Mouse (Mus musculus) neural tube, embryonic 11.5 days (tissue): ENCODE measurements around the gene Zcchc17. TPM values are rescaled to one million over a fixed set of nuclear protein-coding genes. Genes with fewer than 3 reads are reported as not detected.
A peak's percentile ranks its signal among the peaks of the same experiment; 100 is the strongest.

ENCODE experiments used
- ATAC-seq: fragments of 200-750 bp; cut with Nextera tagmentation; 2 replicates; pipeline ENCODE4 v1.8.0; 2017; ENCODE audit warnings: moderate number of reproducible peaks, mild to moderate bottlenecking, moderate TSS enrichment, moderate library complexity; ENCODE audit not compliant: insufficient read depth, low FRiP score, low TSS enrichment
- DNase-seq: peaks from one replicate; pipeline ENCODE4 v3.0.0-alpha.2; 2015; ENCODE audit warnings: low spot score
- H3K27ac ChIP-seq: fragments of 300-500 bp; sonication (generic); 2 replicates; pipeline ENCODE4 v1.5.1; 2014; ENCODE audit warnings: low read depth, mild to moderate bottlenecking, low read length
- H3K27me3 ChIP-seq: fragments of 300-500 bp; sonication (generic); 2 replicates; pipeline ENCODE4 v1.6.1; 2014; ENCODE audit warnings: mild to moderate bottlenecking, low read length, mixed read lengths; ENCODE audit not compliant: control insufficient read depth, insufficient read depth
- H3K36me3 ChIP-seq: fragments of 300-500 bp; sonication (generic); 2 replicates; pipeline ENCODE4 v1.6.1; 2014; ENCODE audit warnings: mild to moderate bottlenecking, low read length, moderate library complexity, mixed read lengths; ENCODE audit not compliant: control insufficient read depth, insufficient read depth
- H3K4me1 ChIP-seq: fragments of 300-500 bp; sonication (generic); 2 replicates; pipeline ENCODE4 v1.6.1; 2014; ENCODE audit warnings: low read length, mixed read lengths; ENCODE audit not compliant: control insufficient read depth, insufficient read depth
- H3K4me2 ChIP-seq: fragments of 300-500 bp; sonication (generic); 2 replicates; pipeline ENCODE4 v1.6.1; 2014; ENCODE audit warnings: low read depth, mild to moderate bottlenecking, moderate library complexity
- H3K4me3 ChIP-seq: fragments of 300-500 bp; sonication (generic); 2 replicates; pipeline ENCODE4 v1.5.1; 2014; ENCODE audit warnings: low read depth, low read length
- H3K9ac ChIP-seq: fragments of 300-500 bp; sonication (generic); 2 replicates; pipeline ENCODE4 v1.6.1; 2014; ENCODE audit warnings: mild to moderate bottlenecking, low read length
- H3K9me3 ChIP-seq: fragments of 300-500 bp; sonication (generic); 2 replicates; pipeline ENCODE4 v1.6.1; 2016; ENCODE audit warnings: low read length; ENCODE audit not compliant: control insufficient read depth
- WGBS: fragments of 180-500 bp; shearing (Covaris S2); extraction: QIAGEN DNeasy Blood & Tissue Kit; methylation state at CpG from one replicate; pipeline ENCODE4 v1.1.7; 2014; 5-methylcytosine and 5-hydroxymethylcytosine counted together
- polyA plus RNA-seq: library from polyadenylated mRNA; unstranded; fragments of >200 nt; fragmentation: Nextera tagmentation; extraction: Ambion mirVana; gene quantifications from 2 replicates; pipeline ENCODE4 v1.2.1, GENCODE M21; 2014

Zcchc17 gene
- polyA plus RNA-seq, 1 experiment from 2014 or later = 76.3 TPM

DNA sequence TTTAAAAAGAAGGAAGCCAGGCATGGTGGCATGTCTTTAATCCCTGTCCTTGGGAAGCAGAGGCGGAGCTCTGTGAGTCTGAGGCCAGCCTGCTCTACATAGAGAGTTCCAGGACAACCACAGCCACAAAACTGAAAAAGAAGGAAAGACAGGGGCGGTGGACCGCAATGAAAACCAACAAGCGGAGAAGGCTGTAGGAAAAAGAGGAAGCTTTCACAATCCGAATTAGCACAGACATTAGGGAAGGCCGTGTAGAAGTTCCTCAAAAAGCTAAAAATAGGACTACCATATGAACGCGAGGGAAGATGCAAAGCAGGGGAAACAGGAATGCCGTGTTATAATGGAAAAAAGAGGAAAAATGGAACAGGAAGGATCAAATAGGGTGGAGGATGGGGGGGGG lies 75.9 kb downstream of the Zcchc17 start:
- no peak for ATAC-seq
- DNase-seq = no peak
- H3K4me1 ChIP-seq = no peaks in the 10 kb centered on the region
- no peak overlapping the region for H3K4me2 ChIP-seq
- H3K4me3 ChIP-seq = no peak overlapping the region
- no peaks in the 10 kb centered on the region for H3K36me3 ChIP-seq
- no peak overlapping the region for H3K9ac ChIP-seq
- H3K9me3 ChIP-seq = no peaks in the 10 kb centered on the region
- no peaks in the 10 kb centered on the region for H3K27me3 ChIP-seq
- 83% methylated on average over 9 of the region's 9 CpGs for WGBS
- H3K27ac ChIP-seq = no peak overlapping the region

GRCm38 (mm10) chr4:130282856-130283255 lies 76.9 kb downstream of the Zcchc17 start:
- WGBS = 67% methylated on average over 5 of the region's 5 CpGs
- no peak for DNase-seq

DNA sequence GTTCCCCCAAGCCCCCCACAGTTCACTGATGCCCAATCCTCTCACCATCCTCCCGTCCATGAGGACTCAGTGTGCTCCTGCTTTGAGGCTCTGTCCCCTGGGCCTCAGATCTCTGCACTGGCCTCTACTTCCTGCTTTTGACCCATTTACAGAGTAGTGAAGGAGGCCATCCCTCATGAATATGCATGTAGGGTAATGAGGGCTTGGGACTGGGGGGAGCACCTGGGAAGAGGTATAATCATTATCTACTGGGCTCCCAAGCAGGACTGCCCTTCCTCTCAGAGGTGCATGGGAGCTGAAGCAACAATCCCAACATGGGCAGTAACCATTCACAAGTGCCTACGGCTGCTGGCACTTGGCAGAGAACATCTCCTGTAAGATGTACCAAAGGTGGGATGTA lies 80.6 kb downstream of the Zcchc17 start, which contains the start of gene Serinc2:
Gene Serinc2, minus strand, starts transcription at position 101 of the 400 bp plus-strand sequence.
- 62% methylated on average over 2 of the region's 2 CpGs for WGBS
- H3K4me1 ChIP-seq = no peaks in the 10 kb centered on the region; the same call in 1 of the 2 replicates
- H3K9ac ChIP-seq = no peak within 1 kb of the TSS
- no peak within 1 kb of the TSS for H3K4me3 ChIP-seq
- no peaks in the 10 kb centered on the region for H3K27me3 ChIP-seq
- no peak for ATAC-seq
- H3K9me3 ChIP-seq = no peaks in the 10 kb centered on the region
- H3K27ac ChIP-seq = no peak within 1 kb of the TSS
- no peak within 1 kb of the TSS for H3K4me2 ChIP-seq
- H3K36me3 ChIP-seq = no peaks in the 10 kb centered on the region
- no peak for DNase-seq

More at GRCm38 (mm10) chr4:130282856-130283255, 76.9 kb downstream of the Zcchc17 start:
- Histone ChIP-seq H3K36me3 (no peaks in the 10 kb centered on the region), H3K9ac (no peak overlapping the region), H3K9me3 (no peaks in the 10 kb centered on the region), H3K4me3 (no peak overlapping the region), H3K4me1 (no peaks in the 10 kb centered on the region), H3K27ac (no peak overlapping the region), H3K27me3 (no peaks in the 10 kb centered on the region), H3K4me2 (no peak overlapping the region)
- ATAC-seq = no peak

DNA sequence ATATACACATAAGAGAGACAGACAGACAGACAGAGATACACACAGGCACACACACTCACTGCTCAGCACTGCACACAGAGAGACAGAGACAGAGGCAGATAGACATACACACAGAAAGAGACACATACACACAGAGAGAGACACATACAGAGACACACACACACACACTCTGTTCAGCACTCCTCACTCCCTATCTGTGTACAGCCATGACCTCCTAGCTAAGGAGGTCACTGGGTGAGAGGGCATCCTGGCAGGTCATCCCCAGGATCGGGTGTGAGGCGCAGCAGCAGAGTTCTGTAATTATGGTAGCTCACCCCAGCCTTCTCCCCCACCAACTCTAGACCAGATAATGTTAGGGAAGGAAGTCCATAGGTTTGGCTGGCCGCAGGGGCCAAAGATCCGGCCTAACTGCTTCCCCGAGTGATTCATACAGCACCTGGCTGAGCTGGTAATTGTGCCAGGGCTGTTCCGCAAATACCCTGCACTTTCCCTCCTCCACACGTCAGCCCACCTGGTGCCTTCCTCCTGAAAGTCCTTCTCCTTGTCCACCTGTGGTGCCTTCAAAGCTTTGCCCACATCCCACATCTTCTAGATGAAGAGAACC lies 83.1 kb downstream of the Zcchc17 start:
- Histone ChIP-seq H3K4me2 (no peak overlapping the region), H3K36me3 (no peaks in the 10 kb centered on the region), H3K9me3 (no peaks in the 10 kb centered on the region), H3K27me3 (no peaks in the 10 kb centered on the region; the same call in 1 of the 2 replicates), H3K4me1 (peaks cover 6% of the 10 kb centered on the region; the same call in 1 of the 2 replicates), H3K27ac (no peak overlapping the region), H3K9ac (no peak overlapping the region), H3K4me3 (no peak overlapping the region)
- WGBS = 70% methylated on average over 7 of the region's 7 CpGs
- DNase-seq (no peak), ATAC-seq (no peak)

DNA sequence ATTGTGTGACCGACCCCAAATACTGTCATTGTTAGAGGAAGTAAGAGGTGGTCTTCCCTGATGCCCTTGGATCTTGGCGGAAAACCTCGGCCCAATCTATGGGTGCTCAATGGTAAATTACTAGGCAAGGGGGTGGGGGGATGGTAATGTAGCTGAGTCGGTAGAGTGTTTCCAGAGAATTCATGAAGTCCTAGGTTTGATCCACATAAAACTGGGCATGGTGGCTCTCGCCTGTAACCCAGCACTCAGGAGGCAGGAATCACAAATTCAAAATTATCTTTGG lies 84.0 kb downstream of the Zcchc17 start:
- H3K36me3 ChIP-seq = no peaks in the 10 kb centered on the region
- no peak for DNase-seq
- no peaks in the 10 kb centered on the region for H3K9me3 ChIP-seq
- peak overlapping the region; percentile 63 for H3K4me3 ChIP-seq
- peak overlapping the region; percentile 88 for H3K9ac ChIP-seq
- ATAC-seq = no peak
- WGBS = 40% methylated on average over 5 of the region's 5 CpGs
- peak overlapping the region; percentile 85 for H3K4me2 ChIP-seq
- peaks cover 6% of the 10 kb centered on the region; the same call in 1 of the 2 replicates for H3K4me1 ChIP-seq
- H3K27ac ChIP-seq = peak overlapping the region; percentile 93; the same call in 1 of the 2 replicates
- H3K27me3 ChIP-seq = no peaks in the 10 kb centered on the region; the same call in 1 of the 2 replicates

- WGBS = 1% methylated on average over 55 of the region's 62 CpGs
- Histone ChIP-seq H3K9ac (peak overlapping the region; percentile 88), H3K27me3 (no peaks in the 10 kb centered on the region; the same call in 1 of the 2 replicates), H3K36me3 (no peaks in the 10 kb centered on the region), H3K4me2 (peak overlapping the region; percentile 85), H3K27ac (peak overlapping the region; percentile 93), H3K4me1 (peaks cover 6% of the 10 kb centered on the region; the same call in 1 of the 2 replicates), H3K9me3 (no peaks in the 10 kb centered on the region), H3K4me3 (peak overlapping the region; percentile 63)
- ATAC-seq (peak; percentile 48), DNase-seq (peak; percentile 73)
Measured at GRCm38 (mm10) chr4:130275016-130275822, 84.5 kb downstream of the Zcchc17 start.

- H3K36me3 ChIP-seq = no peaks in the 10 kb centered on the region
- H3K9ac ChIP-seq = peak overlapping the region; percentile 88
- DNase-seq (peak; percentile 85), ATAC-seq (peak; percentile 86)
- WGBS = under 1% methylated on average over 29 of the region's 29 CpGs
- H3K9me3 ChIP-seq = no peaks in the 10 kb centered on the region
- no peaks in the 10 kb centered on the region; the same call in 1 of the 2 replicates for H3K27me3 ChIP-seq
- H3K4me3 ChIP-seq = peak overlapping the region; percentile 63
- peak overlapping the region; percentile 85 for H3K4me2 ChIP-seq
- H3K27ac ChIP-seq = peak overlapping the region; percentile 93
- H3K4me1 ChIP-seq = peaks cover 6% of the 10 kb centered on the region; the same call in 1 of the 2 replicates
Measured at GRCm38 (mm10) chr4:130274346-130275015, 85.3 kb downstream of the Zcchc17 start.

DNA sequence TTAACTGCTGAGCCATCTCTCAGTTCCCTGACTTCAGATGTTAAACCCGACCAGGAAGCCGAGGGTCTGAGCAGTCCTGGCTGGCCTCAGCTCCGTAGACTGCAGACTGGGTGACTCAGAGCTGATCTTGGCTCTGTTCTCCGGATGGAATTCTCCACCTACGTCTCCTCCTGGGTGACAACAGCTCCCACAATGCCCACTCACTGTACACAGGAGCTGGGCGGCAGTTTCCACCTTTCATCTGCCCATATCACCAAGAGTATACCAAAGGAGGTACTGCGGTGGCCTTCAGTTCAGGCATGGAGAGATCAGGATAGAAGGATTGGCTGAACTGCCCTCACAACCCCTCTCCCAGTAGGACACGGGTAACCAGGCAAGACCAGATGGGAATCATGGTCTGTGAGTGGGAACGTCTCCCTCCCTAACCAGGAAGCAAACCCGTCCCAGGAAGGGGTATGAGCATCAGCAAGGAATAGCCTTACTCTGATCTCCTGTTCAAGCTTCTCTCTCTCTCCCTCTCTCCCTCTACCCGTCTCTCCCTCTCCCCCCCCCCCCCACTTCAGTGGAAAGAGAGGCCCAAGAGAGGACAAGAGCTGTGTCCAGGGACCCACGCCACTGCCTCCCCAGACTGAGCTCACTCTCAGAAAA lies 85.9 kb downstream of the Zcchc17 start:
- DNase-seq (no peak), ATAC-seq (peak; percentile 54)
- 12% methylated on average over 11 of the region's 12 CpGs for WGBS
- Histone ChIP-seq H3K9me3 (no peaks in the 10 kb centered on the region), H3K4me2 (peak overlapping the region; percentile 85), H3K36me3 (no peaks in the 10 kb centered on the region), H3K27me3 (no peaks in the 10 kb centered on the region; the same call in 1 of the 2 replicates), H3K27ac (peak overlapping the region; percentile 93), H3K4me1 (peaks cover 6% of the 10 kb centered on the region; the same call in 1 of the 2 replicates), H3K9ac (peak overlapping the region; percentile 88), H3K4me3 (peak overlapping the region; percentile 63)
